In the genomic region with DNA sequence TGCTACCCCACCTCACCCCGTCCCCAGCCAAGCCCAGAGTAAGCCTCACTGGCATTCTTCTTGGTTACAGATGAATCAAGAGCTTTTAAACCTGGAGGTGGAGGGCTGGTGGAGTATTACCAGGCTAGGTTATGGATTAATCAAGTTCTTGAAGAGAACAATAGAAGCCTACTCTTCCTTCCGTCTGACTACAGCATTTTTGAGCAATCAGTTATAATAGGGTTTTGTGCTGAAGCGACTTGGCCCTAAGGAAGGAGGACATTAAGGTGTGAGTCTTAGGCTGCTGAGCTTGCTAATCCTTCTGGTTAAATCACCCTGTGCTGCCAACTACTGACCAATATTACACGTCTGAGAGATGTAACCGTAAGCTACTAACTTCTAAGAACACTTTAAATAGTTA, we compare ENCODE assay signal across 9 mouse cellular contexts. TPM values are rescaled to one million over a fixed set of nuclear protein-coding genes. Genes with fewer than 3 reads are reported as not detected.
DNase-seq lines count a peak whose midpoint lies in the region; ATAC-seq and TF ChIP-seq lines count a peak whose summit lies in the region.
"Had no signal": no experiment of that assay in that cellular context is flagged by ENCODE, and none has a peak within 500 bp of the region (broad histone marks: within the 10 kb centered on the region; RNA-seq: fewer than 3 reads in every experiment).

No protein-coding gene starts in this region.

- no peak for TF ChIP-seq CTCF in brain, embryonic 14.5 days (IDR thresholded peaks at IDR 0.05; ENCODE audit: borderline replicate concordance, extremely low read depth, insufficient read depth, insufficient read length)

- H3K9ac ChIP-seq in heart, embryonic 14.5 days (ENCODE audit: low read length) = no peak overlapping the region
- peak overlapping the region; percentile 65; the same call in 1 of the 2 replicates for H3K9ac ChIP-seq in hindbrain, embryonic 13.5 days
- no peak overlapping the region for H3K9ac ChIP-seq in midbrain, embryonic 12.5 days (replicated peaks)

- no peak for ATAC-seq in heart, embryonic 14.5 days (ENCODE audit: insufficient number of reproducible peaks, insufficient read depth, low FRiP score, low read depth)
- ATAC-seq in hindbrain, embryonic 13.5 days (ENCODE audit: low FRiP score) = peak; percentile 36; the same call in 1 of the 2 replicates
- peak; percentile 20; the same call in 1 of the 2 replicates for ATAC-seq in midbrain, embryonic 12.5 days (ENCODE audit: low FRiP score, low read depth)

- no peak for DNase-seq in heart, adult 8-10 months (ENCODE audit: low spot score)
- DNase-seq in brain, embryonic 14.5 days (ENCODE audit: low read depth) = peak; percentile 8
- DNase-seq in adrenal gland, adult 2 months = no peak
- DNase-seq in gastrocnemius, postnatal 4 days (ENCODE audit: low spot score in 2 of 2) = no peak
- DNase-seq in urinary bladder, postnatal 10 days (ENCODE audit: low spot score) = no peak

- H3K4me2 ChIP-seq in heart, embryonic 14.5 days (ENCODE audit: low read length) = peak overlapping the region; percentile 70
- H3K4me2 ChIP-seq in hindbrain, embryonic 13.5 days = peak overlapping the region; percentile 64
- peak overlapping the region; percentile 60 for H3K4me2 ChIP-seq in midbrain, embryonic 12.5 days (replicated peaks)

- H3K9me3 ChIP-seq in heart, embryonic 14.5 days (ENCODE audit: control insufficient read depth, low read length) = no peaks in the 10 kb centered on the region
- no peaks in the 10 kb centered on the region for H3K9me3 ChIP-seq in hindbrain, embryonic 13.5 days
- no peaks in the 10 kb centered on the region for H3K9me3 ChIP-seq in midbrain, embryonic 12.5 days
- H3K9me3 ChIP-seq: G1E had no signal

- no peak for TF ChIP-seq POLR2A in brain, embryonic 14.5 days (IDR thresholded peaks at IDR 0.05; ENCODE audit: borderline replicate concordance, extremely low read depth, insufficient read depth, insufficient read length, poor library complexity, severe bottlenecking)

- no peak overlapping the region for H3K27ac ChIP-seq in heart, embryonic 14.5 days (replicated peaks in 1 of 2; ENCODE audit: control insufficient read depth in 1 of 2, insufficient read depth in 1 of 2, low read depth in 2 of 2, low read length in 2 of 2)
- H3K27ac ChIP-seq in hindbrain, embryonic 13.5 days = no peak overlapping the region
- H3K27ac ChIP-seq in midbrain, embryonic 12.5 days (replicated peaks) = no peak overlapping the region

- peaks cover 2 to 3% of the 10 kb centered on the region in 2 experiments; a peak in 1 of 4 replicates for H3K4me1 ChIP-seq in heart, embryonic 14.5 days (ENCODE audit: control insufficient read depth in 2 of 2, insufficient read depth in 2 of 2, low read length in 2 of 2)
- peaks cover 16% of the 10 kb centered on the region for H3K4me1 ChIP-seq in hindbrain, embryonic 13.5 days (replicated peaks)
- peaks cover 8% of the 10 kb centered on the region for H3K4me1 ChIP-seq in midbrain, embryonic 12.5 days

- peaks cover 4% of the 10 kb centered on the region; the same call in 1 of the 2 replicates for H3K27me3 ChIP-seq in heart, embryonic 14.5 days (ENCODE audit: control insufficient read depth, insufficient read depth, low read length)
- peaks cover 39% of the 10 kb centered on the region for H3K27me3 ChIP-seq in hindbrain, embryonic 13.5 days
- H3K27me3 ChIP-seq in midbrain, embryonic 12.5 days = peaks cover 52% of the 10 kb centered on the region

- H3K4me3 ChIP-seq in heart, embryonic 14.5 days (ENCODE audit: control insufficient read depth in 1 of 2, insufficient read depth in 1 of 2, low read depth in 1 of 2, low read length in 2 of 2) = peak overlapping the region; percentile 4 to 42; a peak in 2 of 4 replicates
- H3K4me3 ChIP-seq in hindbrain, embryonic 13.5 days = peak overlapping the region; percentile 53
- H3K4me3 ChIP-seq in midbrain, embryonic 12.5 days = peak overlapping the region; percentile 52

- no peaks in the 10 kb centered on the region for H3K36me3 ChIP-seq in heart, embryonic 14.5 days (ENCODE audit: control insufficient read depth, insufficient read depth, low read length)
- no peaks in the 10 kb centered on the region for H3K36me3 ChIP-seq in hindbrain, embryonic 13.5 days
- no peaks in the 10 kb centered on the region for H3K36me3 ChIP-seq in midbrain, embryonic 12.5 days
- H3K36me3 ChIP-seq: G1E had no signal

- 17% methylated on average over 5 of the region's 5 CpGs for WGBS in heart, embryonic 14.5 days
- WGBS in hindbrain, embryonic 13.5 days = 15% methylated on average over 5 of the region's 5 CpGs
- WGBS in midbrain, embryonic 12.5 days = 12% methylated on average over 5 of the region's 5 CpGs

RNA-seq across cellular contexts. Expression of a gene that starts 32.2 kb away (rescaled TPM):
- polyA plus RNA-seq in heart, embryonic 14.5 days (2014; fragmentation: Nextera tagmentation; extraction: Ambion mirVana) = not detected in 2 replicates
- total RNA-seq in heart, adult 8-10 months (2022) = not detected
- 0.08 TPM in 2 replicates for polyA plus RNA-seq in brain, embryonic 14.5 days (2012; rRNA removed)
- not detected in 2 replicates for polyA plus RNA-seq in hindbrain, embryonic 13.5 days (2015; fragmentation: Nextera tagmentation; extraction: Ambion mirVana)
- not detected in 2 replicates for polyA plus RNA-seq in midbrain, embryonic 12.5 days (2016; fragmentation: Nextera tagmentation; extraction: Ambion mirVana)
- total RNA-seq in adrenal gland, adult 2 months (2021) = not detected
- not detected in 2 replicates for polyA plus RNA-seq in adrenal gland, adult 2 months (2012; rRNA removed)
- not detected for total RNA-seq in gastrocnemius, postnatal 4 days (2021)
- polyA plus RNA-seq: G1E had no signal

RNA-seq across cellular contexts. Expression of a gene that starts 51.6 kb away (rescaled TPM):
- polyA plus RNA-seq in heart, embryonic 14.5 days (2014; fragmentation: Nextera tagmentation; extraction: Ambion mirVana) = not detected in 2 replicates
- not detected for total RNA-seq in heart, adult 8-10 months (2022)
- polyA plus RNA-seq in brain, embryonic 14.5 days (2012; rRNA removed) = 0.11 TPM in 1 of 2 replicates, not detected in the other
- polyA plus RNA-seq in hindbrain, embryonic 13.5 days (2015; fragmentation: Nextera tagmentation; extraction: Ambion mirVana) = not detected in 2 replicates
- polyA plus RNA-seq in midbrain, embryonic 12.5 days (2016; fragmentation: Nextera tagmentation; extraction: Ambion mirVana) = not detected in 2 replicates
- not detected for total RNA-seq in adrenal gland, adult 2 months (2021)
- polyA plus RNA-seq in adrenal gland, adult 2 months (2012; rRNA removed) = not detected in 2 replicates
- not detected for total RNA-seq in gastrocnemius, postnatal 4 days (2021)
- polyA plus RNA-seq: G1E had no signal
